Mouse (Mus musculus) ES-Bruce4 (cell line): Measurements from ENCODE around the gene Foxo1. TPM values are rescaled to one million over a fixed set of nuclear protein-coding genes. Genes with fewer than 3 reads are reported as not detected.

Experiments used
- H3K27ac ChIP-seq: 2 replicates; pipeline ENCODE4 v1.5.1; 2012; ENCODE audit warnings: low read length, inconsistent platforms; ENCODE audit not compliant: insufficient read depth
- H3K27me3 ChIP-seq: 2 replicates; pipeline ENCODE4 v1.6.1; 2012; ENCODE audit warnings: mild to moderate bottlenecking, low read length, inconsistent platforms; ENCODE audit not compliant: control insufficient read depth, poor library complexity, insufficient read depth, severe bottlenecking
- H3K36me3 ChIP-seq: 2 replicates; pipeline ENCODE4 v1.6.1; 2012; ENCODE audit warnings: inconsistent platforms, mild to moderate bottlenecking, low read length, moderate library complexity; ENCODE audit not compliant: control insufficient read depth, poor library complexity, insufficient read depth, severe bottlenecking
- H3K4me1 ChIP-seq: one replicate; pipeline ENCODE4 v1.8.1; 2011; ENCODE audit warnings: low read length; ENCODE audit not compliant: control insufficient read depth, insufficient read depth
- H3K4me3 ChIP-seq: 2 replicates; pipeline ENCODE4 v1.5.1; 2011; ENCODE audit warnings: low read depth, mild to moderate bottlenecking, low read length
- H3K9ac ChIP-seq: 2 replicates; pipeline ENCODE4 v1.6.1; 2012; ENCODE audit warnings: low read depth, mild to moderate bottlenecking, inconsistent platforms; ENCODE audit not compliant: poor library complexity, severe bottlenecking
- H3K9me3 ChIP-seq: replicated peaks from 2 replicates; pipeline ENCODE4 v1.6.1; 2012; ENCODE audit warnings: mild to moderate bottlenecking, low read length, inconsistent platforms; ENCODE audit not compliant: control insufficient read depth, poor library complexity, insufficient read depth, severe bottlenecking
- CTCF ChIP-seq: IDR thresholded peaks from one replicate; pipeline ENCODE4 v1.8.1; 2011; ENCODE audit warnings: low read depth, low read length
- EP300 ChIP-seq: IDR thresholded peaks from 2 replicates; pipeline ENCODE4 v1.6.1; 2011; ENCODE audit warnings: low read depth, low read length; ENCODE audit not compliant: insufficient read depth
- POLR2A ChIP-seq: IDR thresholded peaks from one replicate; pipeline ENCODE4 v1.8.1; 2011; ENCODE audit warnings: low read length; ENCODE audit not compliant: insufficient read depth
- polyA plus RNA-seq: library from polyadenylated mRNA; stranded (reverse); fragments of >200 nt; gene quantifications from 2 replicates; pipeline ENCODE4 v1.2.4, GENCODE M21; 2011; ENCODE audit warnings: low read depth; ENCODE audit not compliant: missing spikeins, insufficient read depth, insufficient read length

Foxo1 gene
- polyA plus RNA-seq, 1 experiment: 22.9 TPM

- H3K4me1 ChIP-seq: peaks cover 4% of the 10 kb centered on the region
- H3K4me3 ChIP-seq: no peak overlapping the region
- TF ChIP-seq POLR2A: no peak
- no peak for TF ChIP-seq CTCF
- no peak for TF ChIP-seq EP300
- H3K9me3 ChIP-seq: no peaks in the 10 kb centered on the region
- no peaks in the 10 kb centered on the region for H3K27me3 ChIP-seq
- H3K36me3 ChIP-seq: no peaks in the 10 kb centered on the region
- no peak overlapping the region for H3K27ac ChIP-seq
- no peak overlapping the region for H3K9ac ChIP-seq
Measured at GRCm38 (mm10) chr3:52327146-52327545, 59.0 kb downstream of the Foxo1 start.

GRCm38 (mm10) chr3:52331709-52332108 is 63.6 kb downstream of the Foxo1 start:
- Histone ChIP-seq H3K4me3 (no peak overlapping the region), H3K36me3 (no peaks in the 10 kb centered on the region), H3K27me3 (no peaks in the 10 kb centered on the region), H3K9me3 (no peaks in the 10 kb centered on the region), H3K9ac (no peak overlapping the region), H3K27ac (no peak overlapping the region), H3K4me1 (peaks cover 3% of the 10 kb centered on the region)
- TF ChIP-seq POLR2A (no peak), EP300 (no peak), CTCF (no peak)

- no peaks in the 10 kb centered on the region for H3K4me1 ChIP-seq
- no peaks in the 10 kb centered on the region for H3K9me3 ChIP-seq
- TF ChIP-seq EP300 (no peak), CTCF (no peak), POLR2A (no peak)
- no peak overlapping the region for H3K4me3 ChIP-seq
- no peak overlapping the region for H3K9ac ChIP-seq
- no peaks in the 10 kb centered on the region for H3K27me3 ChIP-seq
- no peaks in the 10 kb centered on the region for H3K36me3 ChIP-seq
- no peak overlapping the region for H3K27ac ChIP-seq
Measured at GRCm38 (mm10) chr3:52338761-52339160, 70.6 kb downstream of the Foxo1 start.

GRCm38 (mm10) chr3:52340336-52341034 is 72.3 kb downstream of the Foxo1 start:
- H3K9me3 ChIP-seq: no peaks in the 10 kb centered on the region
- H3K27me3 ChIP-seq: no peaks in the 10 kb centered on the region
- no peak overlapping the region for H3K27ac ChIP-seq
- no peaks in the 10 kb centered on the region for H3K4me1 ChIP-seq
- H3K4me3 ChIP-seq: no peak overlapping the region
- no peak overlapping the region for H3K9ac ChIP-seq
- no peak for TF ChIP-seq POLR2A
- no peak for TF ChIP-seq CTCF
- no peak for TF ChIP-seq EP300
- 0 out of 2 replicates have a peak, but pooled peaks cover 2% of the 10 kb centered on the region for H3K36me3 ChIP-seq

GRCm38 (mm10) chr3:52342226-52342625 is 74.1 kb downstream of the Foxo1 start:
- H3K4me3 ChIP-seq: no peak overlapping the region
- H3K27ac ChIP-seq: no peak overlapping the region
- no peaks in the 10 kb centered on the region for H3K4me1 ChIP-seq
- peaks cover 12% of the 10 kb centered on the region; the same call in 1 of the 2 replicates for H3K36me3 ChIP-seq
- no peak overlapping the region for H3K9ac ChIP-seq
- no peaks in the 10 kb centered on the region for H3K9me3 ChIP-seq
- TF ChIP-seq POLR2A: no peak
- TF ChIP-seq EP300: no peak
- no peak for TF ChIP-seq CTCF
- no peaks in the 10 kb centered on the region for H3K27me3 ChIP-seq

GRCm38 (mm10) chr3:52342801-52343200 is 74.7 kb downstream of the Foxo1 start:
- H3K4me1 ChIP-seq: no peaks in the 10 kb centered on the region
- no peaks in the 10 kb centered on the region for H3K9me3 ChIP-seq
- peak overlapping the region; percentile 20; the same call in 1 of the 2 replicates for H3K27ac ChIP-seq
- no peaks in the 10 kb centered on the region for H3K27me3 ChIP-seq
- peaks cover 12% of the 10 kb centered on the region; the same call in 1 of the 2 replicates for H3K36me3 ChIP-seq
- H3K4me3 ChIP-seq: no peak overlapping the region
- no peak overlapping the region for H3K9ac ChIP-seq
- TF ChIP-seq CTCF (no peak), POLR2A (no peak), EP300 (no peak)
